Mouse (Mus musculus) left cerebral cortex, adult 8-10 months (tissue): ENCODE data around the gene Asphd2. TPM values are rescaled to one million over a fixed set of nuclear protein-coding genes. Genes with fewer than 3 reads are reported as not detected.

Source experiments
- DNase-seq, 2 experiments: peaks; one replicate each; pipeline ENCODE4 v3.0.0; 2022; ENCODE audit warnings: low spot score in 2 of 2
- total RNA-seq, 4 experiments: library from RNA; stranded (reverse); gene quantifications; 2 replicates each; pipeline ENCODE4 v1.2.4; 2022

Gene Asphd2
- total RNA-seq, 4 experiments from 2014 or later: 168 to 189 (median 175) TPM

GRCm38 (mm10) chr5:112391676-112392323 is 2.9 kb downstream of the Asphd2 start:
- DNase-seq: no peak

- DNase-seq: no peak
These were observed 3.7 kb downstream of the Asphd2 start for GRCm38 (mm10) chr5:112391002-112391401.

GRCm38 (mm10) chr5:112389352-112389751 is 5.3 kb downstream of the Asphd2 start:
- DNase-seq: no peak

GRCm38 (mm10) chr5:112385973-112386372 is 8.7 kb downstream of the Asphd2 start:
- no peak for DNase-seq

GRCm38 (mm10) chr5:112384805-112385472 is 9.7 kb downstream of the Asphd2 start:
- no peak for DNase-seq

GRCm38 (mm10) chr5:112382641-112383330 is 11.9 kb downstream of the Asphd2 start:
- peak in 1 of 2 experiments; percentile 80 for DNase-seq

GRCm38 (mm10) chr5:112382042-112382441 is 12.6 kb downstream of the Asphd2 start:
- DNase-seq: peak in 1 of 2 experiments; percentile 6

GRCm38 (mm10) chr5:112381154-112381553 is 13.5 kb downstream of the Asphd2 start:
- DNase-seq: peak in 1 of 2 experiments; percentile 15

GRCm38 (mm10) chr5:112378716-112379115 is 15.9 kb downstream of the Asphd2 start:
- no peak for DNase-seq

- DNase-seq: no peak
These were observed 17.3 kb downstream of the Asphd2 start for GRCm38 (mm10) chr5:112377380-112377779.

- no peak for DNase-seq
These were observed 18.6 kb downstream of the Asphd2 start for GRCm38 (mm10) chr5:112376111-112376510.

- DNase-seq: peak in 1 of 2 experiments; percentile 84
These were observed 22.7 kb downstream of the Asphd2 start for GRCm38 (mm10) chr5:112371933-112372332.

- no peak for DNase-seq
These were observed 24.3 kb downstream of the Asphd2 start for GRCm38 (mm10) chr5:112370236-112370813.

GRCm38 (mm10) chr5:112369326-112369725 is 25.3 kb downstream of the Asphd2 start:
- no peak for DNase-seq

- DNase-seq: no peak
These were observed 26.0 kb downstream of the Asphd2 start for GRCm38 (mm10) chr5:112368666-112369065.

- DNase-seq: no peak
These were observed 26.7 kb downstream of the Asphd2 start for GRCm38 (mm10) chr5:112367929-112368328.

GRCm38 (mm10) chr5:112367338-112367737 is 27.3 kb downstream of the Asphd2 start:
- DNase-seq: no peak

GRCm38 (mm10) chr5:112366879-112367278 is 27.8 kb downstream of the Asphd2 start:
- DNase-seq: no peak

- no peak for DNase-seq
These were observed 30.4 kb downstream of the Asphd2 start for GRCm38 (mm10) chr5:112364184-112364797.

- DNase-seq: no peak
These were observed 34.6 kb downstream of the Asphd2 start for GRCm38 (mm10) chr5:112360077-112360476.

GRCm38 (mm10) chr5:112359520-112359919 is 35.1 kb downstream of the Asphd2 start:
- DNase-seq: no peak

GRCm38 (mm10) chr5:112356322-112356721 is 38.3 kb downstream of the Asphd2 start:
- DNase-seq: no peak
